Mouse (Mus musculus): ENCODE results near the gene Tspan9.

- TF ChIP-seq GATA1 (IDR thresholded peaks at IDR 0.05; ENCODE audit: borderline replicate concordance, low read length) (no peak), FLI1 (IDR thresholded peaks at IDR 0.05; ENCODE audit: low read length) (no peak)
Observed at GRCm38 (mm10) chr6:128130686-128131085, 12.7 kb downstream of the Tspan9 start.
